Mouse (Mus musculus): Measurements from ENCODE around the gene Ehbp1l1. TPM values are rescaled to one million over a fixed set of nuclear protein-coding genes. Genes with fewer than 3 reads are reported as not detected.

The Ehbp1l1 gene
- polyA plus RNA-seq, 1 experiment from 2014 or later: 49.8 TPM

DNA sequence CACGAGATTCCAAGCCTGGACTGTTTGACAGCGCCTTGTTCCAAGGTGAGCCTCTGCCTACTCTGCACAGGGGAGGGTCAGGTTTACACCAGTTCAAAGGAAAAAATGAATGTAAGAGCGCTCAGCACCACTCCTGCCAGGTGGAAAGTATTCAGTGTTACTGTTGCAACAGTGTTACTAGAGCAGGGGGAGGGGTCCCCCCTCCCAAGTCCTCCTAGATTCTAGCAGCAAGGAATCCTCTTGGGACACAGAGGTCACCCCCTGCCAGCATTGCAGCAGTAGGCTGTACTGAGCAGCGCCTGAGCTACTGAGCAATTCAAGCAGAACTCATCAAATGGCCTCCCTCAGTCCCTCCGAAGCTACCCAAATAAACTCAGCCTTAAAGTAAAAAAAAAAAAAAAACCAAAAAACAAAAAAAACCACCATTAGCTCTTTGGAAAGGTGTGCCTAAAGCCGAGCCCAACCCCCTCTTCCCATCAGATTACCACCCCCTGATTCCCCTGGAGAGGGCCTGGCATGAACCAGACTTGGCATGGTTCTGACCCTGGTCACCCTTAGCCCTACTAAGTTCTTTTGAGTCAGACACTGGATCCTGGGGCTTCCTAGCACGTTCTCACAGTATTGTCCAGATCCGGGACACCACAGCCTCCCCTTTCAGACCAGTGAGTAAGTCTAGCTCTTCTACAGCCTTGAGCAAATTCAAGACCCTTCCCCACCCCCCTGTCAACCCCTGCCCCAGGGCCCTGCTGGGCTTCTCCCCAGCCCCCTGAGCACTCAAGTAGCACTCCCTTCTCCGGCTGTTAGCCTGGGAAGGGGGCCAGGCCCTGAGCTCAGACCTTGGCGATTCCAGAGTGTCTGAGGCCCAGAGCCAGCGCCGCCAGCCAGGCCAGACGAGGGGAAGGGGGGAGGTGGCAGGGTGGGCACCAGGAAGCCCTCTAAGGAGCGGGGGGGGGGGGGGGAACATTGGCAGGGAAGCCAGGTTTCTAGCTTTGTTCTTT is 14.5 kb upstream of the Ehbp1l1 start, which contains the start of gene Ltbp3:
Gene Ltbp3, plus strand, starts transcription at position 585 of the 998 bp plus-strand sequence.
- Histone ChIP-seq H3K9me3 (ENCODE audit: control insufficient read depth) (no peaks in the 10 kb centered on the region), H3K4me2 (replicated peaks; ENCODE audit: low read depth) (peak within 1 kb of the TSS; percentile 88), H3K27me3 (replicated peaks; ENCODE audit: control insufficient read depth, insufficient read depth, low read length) (peaks cover 17% of the 10 kb centered on the region), H3K36me3 (ENCODE audit: control insufficient read depth, insufficient read depth) (peaks cover 7% of the 10 kb centered on the region; the same call in 1 of the 2 replicates), H3K4me1 (replicated peaks; ENCODE audit: control insufficient read depth, insufficient read depth, low read length) (peaks cover 4% of the 10 kb centered on the region; the same call in 1 of the 2 replicates), H3K27ac (ENCODE audit: low read depth, low read length) (peak within 1 kb of the TSS; percentile 68), H3K9ac (ENCODE audit: low read depth, low read length) (peak within 1 kb of the TSS; percentile 71), H3K4me3 (ENCODE audit: low read depth, low read length) (peak within 1 kb of the TSS; percentile 59)
- WGBS: 52% methylated on average over 14 of the region's 14 CpGs
- TF ChIP-seq CTCF (IDR thresholded peaks at IDR 0.05; ENCODE audit: low read depth): no peak
- peak; percentile 21; the same call in 1 of the 2 replicates for ATAC-seq

DNA sequence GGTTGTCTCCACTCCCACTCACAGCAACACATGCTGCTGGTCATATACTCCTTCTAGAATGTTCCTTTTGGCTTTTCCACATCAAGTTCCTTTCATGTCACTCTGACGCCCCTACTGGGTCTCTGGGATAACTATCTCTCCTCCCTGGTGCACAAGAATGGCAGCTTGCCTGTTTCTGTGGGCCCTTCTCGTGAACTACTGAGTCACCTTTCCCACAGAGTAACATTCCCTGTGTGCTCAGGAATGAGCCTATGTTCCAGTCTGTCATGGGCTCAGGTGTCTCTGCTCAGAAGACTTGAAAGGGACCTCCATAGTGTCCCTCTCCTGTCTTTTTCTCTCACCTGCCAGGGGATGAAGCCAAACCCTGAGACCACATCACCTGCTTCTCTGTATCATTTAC is 13.3 kb upstream of the Ehbp1l1 start:
- H3K4me2 ChIP-seq (replicated peaks; ENCODE audit: low read depth): no peak overlapping the region
- no peak overlapping the region for H3K4me3 ChIP-seq (ENCODE audit: low read depth, low read length)
- peaks cover 2% of the 10 kb centered on the region; the same call in 1 of the 2 replicates for H3K4me1 ChIP-seq (replicated peaks; ENCODE audit: control insufficient read depth, insufficient read depth, low read length)
- no peaks in the 10 kb centered on the region for H3K9me3 ChIP-seq (ENCODE audit: control insufficient read depth)
- ATAC-seq: no peak
- H3K27ac ChIP-seq (ENCODE audit: low read depth, low read length): no peak overlapping the region
- TF ChIP-seq CTCF (IDR thresholded peaks at IDR 0.05; ENCODE audit: low read depth): no peak
- H3K36me3 ChIP-seq (ENCODE audit: control insufficient read depth, insufficient read depth): peaks cover 5% of the 10 kb centered on the region; the same call in 1 of the 2 replicates
- H3K9ac ChIP-seq (ENCODE audit: low read depth, low read length): no peak overlapping the region
- WGBS: 60% methylated on average over 2 of the region's 2 CpGs
- H3K27me3 ChIP-seq (replicated peaks; ENCODE audit: control insufficient read depth, insufficient read depth, low read length): peaks cover 19% of the 10 kb centered on the region

DNA sequence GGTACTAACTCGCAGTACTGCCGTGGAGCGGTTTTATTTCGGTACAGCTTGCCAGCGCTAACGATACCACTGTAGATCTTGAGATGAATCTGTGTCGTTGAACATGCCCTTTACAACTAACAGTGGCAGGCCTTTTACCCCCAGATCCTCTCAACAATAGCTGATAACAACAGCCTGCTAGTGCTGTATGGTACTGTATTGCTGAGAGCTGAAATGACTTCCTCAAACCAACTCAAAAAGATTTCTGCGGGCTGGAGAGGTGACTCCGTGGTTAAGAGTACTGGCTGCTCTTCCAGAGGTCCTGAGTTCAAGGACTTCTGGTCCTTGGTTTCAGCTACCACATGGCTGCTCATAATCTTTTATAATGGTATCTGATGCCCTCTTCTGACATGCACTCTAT is 8.2 kb upstream of the Ehbp1l1 start:
- no peaks in the 10 kb centered on the region for H3K9me3 ChIP-seq (ENCODE audit: control insufficient read depth)
- H3K36me3 ChIP-seq (ENCODE audit: control insufficient read depth, insufficient read depth): no peaks in the 10 kb centered on the region
- TF ChIP-seq CTCF (IDR thresholded peaks at IDR 0.05; ENCODE audit: low read depth): no peak
- no peak overlapping the region for H3K9ac ChIP-seq (ENCODE audit: low read depth, low read length)
- no peak overlapping the region for H3K4me2 ChIP-seq (replicated peaks; ENCODE audit: low read depth)
- 0 out of 2 replicates have a peak, but pooled peaks cover 3% of the 10 kb centered on the region for H3K4me1 ChIP-seq (replicated peaks; ENCODE audit: control insufficient read depth, insufficient read depth, low read length)
- no peak overlapping the region for H3K27ac ChIP-seq (ENCODE audit: low read depth, low read length)
- H3K27me3 ChIP-seq (replicated peaks; ENCODE audit: control insufficient read depth, insufficient read depth, low read length): peaks cover 3% of the 10 kb centered on the region; the same call in 1 of the 2 replicates
- no peak for ATAC-seq
- 77% methylated on average over 9 of the region's 9 CpGs for WGBS
- H3K4me3 ChIP-seq (ENCODE audit: low read depth, low read length): no peak overlapping the region

DNA sequence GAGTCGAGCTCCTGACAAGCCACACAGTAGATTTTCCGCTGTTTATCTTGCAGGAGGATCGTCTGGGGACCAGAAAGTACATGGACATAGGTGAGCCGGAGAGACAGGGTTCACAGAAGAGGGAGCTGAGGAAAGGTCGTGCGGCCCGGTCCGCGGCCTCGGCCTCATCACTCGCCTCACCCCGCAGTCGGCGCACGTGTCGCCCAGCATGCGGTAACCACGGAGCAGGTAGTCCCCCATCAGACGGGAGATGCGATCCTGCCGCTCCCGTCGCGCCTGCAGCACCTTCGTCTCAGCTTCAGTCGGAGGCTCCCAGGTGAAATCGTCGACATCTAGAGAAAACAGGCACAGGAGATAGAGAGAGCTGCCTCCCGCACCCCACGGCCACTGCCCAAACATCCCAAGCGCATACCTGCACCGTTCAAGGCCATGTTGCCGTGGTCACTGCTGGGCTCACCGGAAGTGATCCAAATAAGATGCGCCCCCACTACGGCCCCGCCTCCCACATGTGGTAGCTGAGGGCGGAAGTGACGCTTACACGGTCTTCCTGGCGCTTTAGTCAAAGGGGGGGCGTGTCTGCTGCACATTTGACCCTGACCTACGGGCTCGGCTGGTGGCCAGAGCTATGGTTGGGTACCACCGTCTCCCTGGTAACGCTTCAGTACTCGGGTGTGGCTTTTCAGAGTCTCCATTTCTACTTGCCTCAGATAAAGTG is 5.3 kb upstream of the Ehbp1l1 start:
- H3K27ac ChIP-seq (ENCODE audit: low read depth, low read length): no peak overlapping the region

DNA sequence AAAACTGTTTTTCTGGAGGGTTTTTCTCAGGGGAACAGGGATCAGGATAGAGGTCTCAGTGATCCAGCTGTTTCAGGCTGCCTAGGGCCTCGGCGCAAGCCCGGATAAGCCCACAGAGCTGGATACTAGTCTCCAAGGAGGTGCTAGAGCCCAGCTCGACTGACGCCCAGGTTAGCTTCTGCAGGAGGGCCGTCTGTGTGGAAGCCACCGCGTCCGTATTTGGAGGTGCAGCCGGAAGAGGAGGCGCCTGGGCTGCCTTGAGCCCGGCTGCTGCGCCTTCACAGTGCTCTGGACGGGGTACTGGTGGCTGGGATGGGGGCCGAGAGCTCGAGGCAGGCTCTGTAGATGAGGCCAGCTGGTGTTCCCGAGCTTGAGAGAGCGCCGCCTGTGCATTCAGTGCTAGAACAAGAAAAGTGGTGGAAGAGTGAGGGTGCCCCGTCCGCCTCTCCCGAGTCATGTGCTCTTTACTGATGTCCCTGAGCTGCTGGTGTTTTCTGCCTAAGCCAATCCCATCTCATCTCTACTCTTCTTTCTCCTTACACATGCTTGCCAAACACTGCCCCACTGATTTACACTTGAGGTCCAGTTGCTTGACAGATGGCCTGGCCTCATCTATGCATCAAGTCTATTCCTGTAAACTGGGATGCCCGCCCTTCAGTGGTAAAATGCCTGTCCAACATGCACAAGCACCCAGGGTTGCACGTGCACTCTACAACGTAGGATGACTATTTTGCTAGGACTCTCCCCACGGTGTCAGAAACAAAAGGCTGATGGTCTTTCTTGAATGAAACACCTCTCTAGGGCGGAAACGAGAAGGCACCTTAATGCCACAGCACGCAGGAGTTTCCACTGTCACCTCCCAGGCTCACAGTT is 4.4 kb upstream of the Ehbp1l1 start:
- peak overlapping the region; percentile 97 for H3K4me2 ChIP-seq (replicated peaks; ENCODE audit: low read depth)
- H3K9ac ChIP-seq (ENCODE audit: low read depth, low read length): peak overlapping the region; percentile 53
- H3K4me1 ChIP-seq (replicated peaks; ENCODE audit: control insufficient read depth, insufficient read depth, low read length): peaks cover 17% of the 10 kb centered on the region
- 0 out of 2 replicates have a peak, but pooled peaks cover 2% of the 10 kb centered on the region for H3K36me3 ChIP-seq (ENCODE audit: control insufficient read depth, insufficient read depth)
- H3K4me3 ChIP-seq (ENCODE audit: low read depth, low read length): peak overlapping the region; percentile 62
- no peaks in the 10 kb centered on the region for H3K9me3 ChIP-seq (ENCODE audit: control insufficient read depth)
- 73% methylated on average over 29 of the region's 29 CpGs for whole genome bisulfite sequencing
- TF ChIP-seq CTCF (IDR thresholded peaks at IDR 0.05; ENCODE audit: low read depth): no peak
- peaks cover 2% of the 10 kb centered on the region; the same call in 1 of the 2 replicates for H3K27me3 ChIP-seq (replicated peaks; ENCODE audit: control insufficient read depth, insufficient read depth, low read length)
- no peak for ATAC-seq
- H3K27ac ChIP-seq (ENCODE audit: low read depth, low read length): no peak overlapping the region

More for the DNA sequence above, 5.3 kb upstream of the Ehbp1l1 start:
- Histone ChIP-seq H3K36me3 (ENCODE audit: control insufficient read depth, insufficient read depth) (0 out of 2 replicates have a peak, but pooled peaks cover 2% of the 10 kb centered on the region), H3K4me1 (replicated peaks; ENCODE audit: control insufficient read depth, insufficient read depth, low read length) (peaks cover 17% of the 10 kb centered on the region), H3K4me2 (replicated peaks; ENCODE audit: low read depth) (peak overlapping the region; percentile 97), H3K27me3 (replicated peaks; ENCODE audit: control insufficient read depth, insufficient read depth, low read length) (peaks cover 3% of the 10 kb centered on the region; the same call in 1 of the 2 replicates), H3K9me3 (ENCODE audit: control insufficient read depth) (no peaks in the 10 kb centered on the region), H3K4me3 (ENCODE audit: low read depth, low read length) (peak overlapping the region; percentile 62), H3K9ac (ENCODE audit: low read depth, low read length) (peak overlapping the region; percentile 53)
- under 1% methylated on average over 47 of the region's 47 CpGs for WGBS
- ATAC-seq: peak; percentile 81
- TF ChIP-seq CTCF (IDR thresholded peaks at IDR 0.05; ENCODE audit: low read depth): no peak

Data from intestine, postnatal 0 days (tissue).